Mouse (Mus musculus): ENCODE measurements around the gene Glt8d2. TPM values are rescaled to one million over a fixed set of nuclear protein-coding genes. Genes with fewer than 3 reads are reported as not detected.

The Glt8d2 gene
- polyA plus RNA-seq, 1 experiment from 2014 or later = 3.1 TPM

DNA sequence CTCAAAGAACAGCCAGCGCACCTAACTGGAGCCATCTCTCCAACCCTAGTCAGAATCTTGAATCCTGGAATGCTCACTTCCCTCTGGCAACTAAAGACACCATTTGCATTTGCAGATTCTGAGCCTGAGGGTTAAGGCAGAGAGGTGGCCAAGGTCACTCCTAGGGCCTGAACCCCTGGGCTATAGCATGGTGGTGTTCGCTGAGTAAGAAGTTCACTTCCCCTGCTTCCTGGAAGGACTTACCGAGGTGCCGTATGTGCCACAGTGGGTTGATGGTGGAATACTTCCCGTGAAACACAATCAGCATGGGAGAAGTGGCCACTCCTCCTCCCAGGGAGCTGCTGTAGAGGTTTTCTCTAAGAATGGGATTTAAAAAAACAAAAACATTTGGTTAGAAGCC is 37.8 kb downstream of the Glt8d2 start:
- H3K4me2 ChIP-seq (ENCODE audit: low read length) = no peak overlapping the region
- H3K9ac ChIP-seq (replicated peaks; ENCODE audit: low read depth, low read length) = no peak overlapping the region
- H3K36me3 ChIP-seq (ENCODE audit: control insufficient read depth, insufficient read depth) = peaks cover 13% of the 10 kb centered on the region
- no peak overlapping the region for H3K27ac ChIP-seq (ENCODE audit: low read length)
- H3K4me3 ChIP-seq (replicated peaks; ENCODE audit: low read length) = no peak overlapping the region
- WGBS = 80% methylated on average over 5 of the region's 5 CpGs
- ATAC-seq = no peak
- no peaks in the 10 kb centered on the region for H3K27me3 ChIP-seq (replicated peaks; ENCODE audit: control insufficient read depth, insufficient read depth, low read length)
- H3K4me1 ChIP-seq (replicated peaks; ENCODE audit: control insufficient read depth, insufficient read depth, low read length) = no peaks in the 10 kb centered on the region
- no peaks in the 10 kb centered on the region for H3K9me3 ChIP-seq (ENCODE audit: control insufficient read depth, low read length)

GRCm38 (mm10) chr10:82651221-82651620 is 39.2 kb downstream of the Glt8d2 start:
- H3K36me3 ChIP-seq (ENCODE audit: control insufficient read depth, insufficient read depth) = peaks cover 18% of the 10 kb centered on the region
- no peaks in the 10 kb centered on the region for H3K9me3 ChIP-seq (ENCODE audit: control insufficient read depth, low read length)
- no peak for ATAC-seq
- H3K27ac ChIP-seq (ENCODE audit: low read length) = no peak overlapping the region
- 90% methylated on average over 5 of the region's 5 CpGs for WGBS
- no peak overlapping the region for H3K9ac ChIP-seq (replicated peaks; ENCODE audit: low read depth, low read length)
- no peaks in the 10 kb centered on the region for H3K27me3 ChIP-seq (replicated peaks; ENCODE audit: control insufficient read depth, insufficient read depth, low read length)
- no peak overlapping the region for H3K4me2 ChIP-seq (ENCODE audit: low read length)
- no peaks in the 10 kb centered on the region for H3K4me1 ChIP-seq (replicated peaks; ENCODE audit: control insufficient read depth, insufficient read depth, low read length)
- no peak overlapping the region for H3K4me3 ChIP-seq (replicated peaks; ENCODE audit: low read length)

DNA sequence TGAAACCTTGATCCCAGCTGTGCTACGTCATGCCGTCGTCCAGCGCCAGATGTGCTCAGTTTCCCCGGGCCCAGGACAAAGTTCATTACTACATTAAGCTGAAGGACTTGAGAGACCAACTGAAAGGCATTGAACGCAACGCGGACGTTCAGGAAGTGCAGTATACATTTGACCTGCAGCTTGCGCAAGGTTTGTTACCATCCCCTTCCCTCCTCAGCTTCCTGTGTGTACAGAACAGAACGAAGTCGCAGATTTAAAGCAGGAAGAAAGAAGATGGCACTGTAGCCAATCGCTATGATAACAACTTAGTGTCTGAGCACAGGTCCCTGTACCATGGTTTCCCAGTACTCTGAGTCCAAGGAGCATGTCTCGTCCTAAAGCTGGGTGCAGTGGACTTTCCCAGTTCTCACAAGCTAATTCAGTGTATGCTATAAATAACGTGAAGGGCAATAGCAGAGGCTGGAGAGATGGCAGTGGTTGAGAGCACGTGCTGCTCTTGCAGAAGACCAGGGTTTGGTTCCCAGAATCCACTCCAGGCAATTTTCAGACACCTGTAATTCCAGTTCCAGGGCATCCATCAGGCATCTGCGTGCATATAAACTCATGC is 43.1 kb downstream of the Glt8d2 start:
- Histone ChIP-seq H3K4me2 (ENCODE audit: low read length) (no peak overlapping the region), H3K36me3 (ENCODE audit: control insufficient read depth, insufficient read depth) (peaks cover 39% of the 10 kb centered on the region), H3K4me1 (replicated peaks; ENCODE audit: control insufficient read depth, insufficient read depth, low read length) (no peaks in the 10 kb centered on the region), H3K27me3 (replicated peaks; ENCODE audit: control insufficient read depth, insufficient read depth, low read length) (no peaks in the 10 kb centered on the region), H3K4me3 (replicated peaks; ENCODE audit: low read length) (no peak overlapping the region), H3K27ac (ENCODE audit: low read length) (no peak overlapping the region), H3K9ac (replicated peaks; ENCODE audit: low read depth, low read length) (no peak overlapping the region), H3K9me3 (ENCODE audit: control insufficient read depth, low read length) (no peaks in the 10 kb centered on the region)
- no peak for ATAC-seq
- WGBS = 96% methylated on average over 17 of the region's 17 CpGs

DNA sequence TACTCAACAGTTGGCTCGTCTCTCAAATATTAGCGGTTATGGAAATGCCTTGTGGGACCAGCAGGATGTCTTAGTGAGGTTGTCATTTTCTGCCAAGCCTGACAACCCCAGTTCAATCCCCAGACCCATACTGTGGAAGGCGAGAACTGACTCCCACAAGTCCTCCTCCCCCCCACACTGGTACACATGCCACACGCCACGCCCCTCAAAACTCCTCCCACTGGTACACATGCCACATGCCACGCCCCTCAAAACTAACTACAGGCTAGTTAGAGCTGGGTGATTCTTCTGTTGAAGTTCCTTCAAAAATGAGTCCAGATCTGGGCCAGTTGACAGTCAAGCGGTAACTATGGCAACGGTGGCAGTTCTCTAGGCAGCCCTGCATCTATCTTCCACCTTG is 44.4 kb downstream of the Glt8d2 start:
- Histone ChIP-seq H3K27me3 (replicated peaks; ENCODE audit: control insufficient read depth, insufficient read depth, low read length) (no peaks in the 10 kb centered on the region), H3K27ac (ENCODE audit: low read length) (no peak overlapping the region), H3K9ac (replicated peaks; ENCODE audit: low read depth, low read length) (no peak overlapping the region), H3K4me2 (ENCODE audit: low read length) (no peak overlapping the region), H3K36me3 (ENCODE audit: control insufficient read depth, insufficient read depth) (peaks cover 44% of the 10 kb centered on the region), H3K9me3 (ENCODE audit: control insufficient read depth, low read length) (no peaks in the 10 kb centered on the region), H3K4me3 (replicated peaks; ENCODE audit: low read length) (no peak overlapping the region), H3K4me1 (replicated peaks; ENCODE audit: control insufficient read depth, insufficient read depth, low read length) (no peaks in the 10 kb centered on the region)
- WGBS = 97% methylated on average over 8 of the region's 8 CpGs
- no peak for ATAC-seq

GRCm38 (mm10) chr10:82641481-82641880 is 49.0 kb downstream of the Glt8d2 start:
- H3K9ac ChIP-seq (replicated peaks; ENCODE audit: low read depth, low read length) = no peak overlapping the region
- no peaks in the 10 kb centered on the region for H3K9me3 ChIP-seq (ENCODE audit: control insufficient read depth, low read length)
- ATAC-seq = no peak
- H3K4me3 ChIP-seq (replicated peaks; ENCODE audit: low read length) = no peak overlapping the region
- no peak overlapping the region for H3K4me2 ChIP-seq (ENCODE audit: low read length)
- no peak overlapping the region for H3K27ac ChIP-seq (ENCODE audit: low read length)
- no peaks in the 10 kb centered on the region for H3K4me1 ChIP-seq (replicated peaks; ENCODE audit: control insufficient read depth, insufficient read depth, low read length)
- WGBS = 87% methylated on average over 7 of the region's 9 CpGs
- H3K36me3 ChIP-seq (ENCODE audit: control insufficient read depth, insufficient read depth) = peaks cover 55% of the 10 kb centered on the region
- H3K27me3 ChIP-seq (replicated peaks; ENCODE audit: control insufficient read depth, insufficient read depth, low read length) = no peaks in the 10 kb centered on the region

GRCm38 (mm10) chr10:82639032-82639698 is 51.3 kb downstream of the Glt8d2 start:
- Histone ChIP-seq H3K27me3 (replicated peaks; ENCODE audit: control insufficient read depth, insufficient read depth, low read length) (no peaks in the 10 kb centered on the region), H3K4me1 (replicated peaks; ENCODE audit: control insufficient read depth, insufficient read depth, low read length) (no peaks in the 10 kb centered on the region), H3K27ac (ENCODE audit: low read length) (no peak overlapping the region), H3K9ac (replicated peaks; ENCODE audit: low read depth, low read length) (no peak overlapping the region), H3K4me2 (ENCODE audit: low read length) (no peak overlapping the region), H3K9me3 (ENCODE audit: control insufficient read depth, low read length) (no peaks in the 10 kb centered on the region), H3K36me3 (ENCODE audit: control insufficient read depth, insufficient read depth) (peaks cover 42% of the 10 kb centered on the region), H3K4me3 (replicated peaks; ENCODE audit: low read length) (no peak overlapping the region)
- WGBS = 91% methylated on average over 8 of the region's 8 CpGs
- no peak for ATAC-seq

GRCm38 (mm10) chr10:82636321-82636720 is 54.1 kb downstream of the Glt8d2 start:
- Histone ChIP-seq H3K36me3 (ENCODE audit: control insufficient read depth, insufficient read depth) (peaks cover 24% of the 10 kb centered on the region), H3K27me3 (replicated peaks; ENCODE audit: control insufficient read depth, insufficient read depth, low read length) (no peaks in the 10 kb centered on the region), H3K4me1 (replicated peaks; ENCODE audit: control insufficient read depth, insufficient read depth, low read length) (peaks cover 5% of the 10 kb centered on the region), H3K4me3 (replicated peaks; ENCODE audit: low read length) (no peak overlapping the region), H3K9ac (replicated peaks; ENCODE audit: low read depth, low read length) (no peak overlapping the region), H3K27ac (ENCODE audit: low read length) (no peak overlapping the region), H3K9me3 (ENCODE audit: control insufficient read depth, low read length) (no peaks in the 10 kb centered on the region), H3K4me2 (ENCODE audit: low read length) (no peak overlapping the region)
- 97% methylated on average over 3 of the region's 3 CpGs for WGBS
- ATAC-seq = no peak

DNA sequence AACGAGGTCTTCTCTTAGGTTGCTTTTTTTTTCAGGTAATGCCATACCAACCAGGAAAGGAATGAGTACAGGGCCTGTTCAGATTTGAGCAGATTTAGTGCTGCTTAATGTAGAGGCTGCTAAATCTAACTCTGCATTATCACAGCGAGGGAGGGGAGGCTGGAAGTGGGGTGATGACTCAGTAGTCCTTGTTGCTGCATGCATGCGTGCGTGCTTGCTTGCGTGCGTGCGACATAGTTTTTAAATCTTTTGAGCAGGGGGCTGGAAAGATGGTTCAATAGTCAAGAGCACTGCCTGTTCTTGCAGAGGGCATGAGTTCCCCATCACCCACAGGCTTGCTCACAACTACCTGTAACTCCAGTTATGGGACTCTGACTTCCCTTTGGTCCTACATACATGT is 56.1 kb downstream of the Glt8d2 start:
- 97% methylated on average over 7 of the region's 7 CpGs for WGBS
- ATAC-seq = no peak
- Histone ChIP-seq H3K27me3 (replicated peaks; ENCODE audit: control insufficient read depth, insufficient read depth, low read length) (no peaks in the 10 kb centered on the region), H3K36me3 (ENCODE audit: control insufficient read depth, insufficient read depth) (peaks cover 8% of the 10 kb centered on the region), H3K4me3 (replicated peaks; ENCODE audit: low read length) (no peak overlapping the region), H3K4me2 (ENCODE audit: low read length) (no peak overlapping the region), H3K9ac (replicated peaks; ENCODE audit: low read depth, low read length) (no peak overlapping the region), H3K9me3 (ENCODE audit: control insufficient read depth, low read length) (no peaks in the 10 kb centered on the region), H3K4me1 (replicated peaks; ENCODE audit: control insufficient read depth, insufficient read depth, low read length) (peaks cover 14% of the 10 kb centered on the region), H3K27ac (ENCODE audit: low read length) (no peak overlapping the region)

DNA sequence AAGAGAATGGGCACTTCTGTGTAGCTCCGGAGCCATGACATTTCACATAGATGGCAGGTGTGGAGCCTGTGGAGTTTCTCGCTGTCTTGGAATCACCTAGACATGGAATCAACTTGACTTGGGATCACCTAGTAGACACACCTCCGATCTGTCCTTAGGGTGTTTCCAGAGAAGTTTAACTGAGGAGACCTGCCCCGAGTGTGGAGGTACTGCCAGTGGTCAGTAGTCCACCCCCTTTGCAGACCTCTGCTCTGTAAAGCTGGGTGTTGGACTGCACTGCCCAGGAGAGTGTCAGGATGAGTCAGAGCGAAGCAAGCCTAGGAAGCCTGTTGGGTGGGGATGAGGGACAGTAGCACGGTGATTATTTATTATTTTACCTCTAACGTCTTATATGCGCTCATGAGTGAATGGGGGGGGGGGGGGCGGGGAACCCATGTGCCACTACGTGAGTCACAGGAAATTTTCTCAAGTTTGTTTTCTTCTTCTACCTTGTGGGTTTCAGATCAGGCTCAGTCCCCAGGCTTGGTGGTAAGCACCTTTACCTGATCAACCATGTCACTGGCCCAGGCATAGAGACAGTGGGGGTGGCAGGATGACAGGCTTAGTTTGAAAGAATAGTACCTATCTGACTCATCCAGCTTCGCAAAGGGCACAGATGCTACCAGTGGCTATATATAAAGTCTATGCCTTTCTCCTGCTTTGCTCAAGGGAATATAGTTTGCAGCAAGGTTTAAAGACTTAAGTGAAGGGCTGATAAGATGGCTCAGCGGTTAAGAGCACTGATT is 57.8 kb downstream of the Glt8d2 start:
- H3K27ac ChIP-seq (ENCODE audit: low read length) = no peak overlapping the region
- H3K9me3 ChIP-seq (ENCODE audit: control insufficient read depth, low read length) = no peaks in the 10 kb centered on the region
- peaks cover 19% of the 10 kb centered on the region for H3K4me1 ChIP-seq (replicated peaks; ENCODE audit: control insufficient read depth, insufficient read depth, low read length)
- no peak for ATAC-seq
- H3K36me3 ChIP-seq (ENCODE audit: control insufficient read depth, insufficient read depth) = 0 out of 2 replicates have a peak, but pooled peaks cover 2% of the 10 kb centered on the region
- no peak overlapping the region for H3K4me2 ChIP-seq (ENCODE audit: low read length)
- WGBS = 97% methylated on average over 12 of the region's 12 CpGs
- no peaks in the 10 kb centered on the region for H3K27me3 ChIP-seq (replicated peaks; ENCODE audit: control insufficient read depth, insufficient read depth, low read length)
- no peak overlapping the region for H3K4me3 ChIP-seq (replicated peaks; ENCODE audit: low read length)
- H3K9ac ChIP-seq (replicated peaks; ENCODE audit: low read depth, low read length) = no peak overlapping the region
